Mouse (Mus musculus): Measurements from ENCODE around the gene Plekho1.

DNA sequence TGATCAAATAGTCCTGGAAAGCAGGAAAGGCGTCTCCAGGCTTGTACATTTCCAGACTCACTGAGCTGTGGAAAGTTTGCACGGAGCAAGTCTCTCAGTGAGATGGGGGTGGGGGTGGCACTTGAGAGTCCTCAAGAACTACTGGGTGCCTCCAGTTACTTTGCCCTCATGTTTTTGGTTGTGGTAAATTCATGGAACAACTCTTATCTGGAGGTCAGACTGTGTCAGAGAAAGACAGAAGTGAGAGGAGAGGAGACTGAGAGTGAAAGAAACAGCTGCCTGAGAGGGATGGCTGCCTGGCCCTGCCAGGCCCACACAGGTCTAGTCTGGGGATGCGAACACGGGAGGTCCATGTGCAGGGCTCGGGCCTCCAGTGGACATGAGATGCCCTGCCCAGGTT is 40.5 kb downstream of the Plekho1 start:
- TF ChIP-seq CTCF (conservative IDR thresholded peaks at IDR 0.05; ENCODE audit: low read length) (no peak), POU5F1 (IDR thresholded peaks at IDR 0.05; ENCODE audit: borderline replicate concordance, low read length) (no peak), NANOG (IDR thresholded peaks at IDR 0.05; ENCODE audit: borderline replicate concordance, low read length) (no peak)

Measured in E14TG2a.4 (cell line).